Mouse (Mus musculus) adrenal gland, postnatal 4 days (tissue): Measurements from ENCODE around the gene Uxs1. TPM values are rescaled to one million over a fixed set of nuclear protein-coding genes. Genes with fewer than 3 reads are reported as not detected.

Source experiments
- DNase-seq, 2 experiments: peaks; one replicate each; pipeline ENCODE4 v3.0.0; 2021 to 2022; ENCODE audit warnings: low spot score in 2 of 2, mixed read lengths in 2 of 2
- total RNA-seq, 2 experiments: library from RNA; stranded (reverse); gene quantifications; 2 replicates each; pipeline ENCODE4 v1.2.3; 2021

The Uxs1 gene
- total RNA-seq, 2 experiments from 2014 or later: 40.6 to 41.6 TPM

- DNase-seq: no peak
Observed at GRCm38 (mm10) chr1:43732100-43732499, 95.5 kb downstream of the Uxs1 start.

DNA sequence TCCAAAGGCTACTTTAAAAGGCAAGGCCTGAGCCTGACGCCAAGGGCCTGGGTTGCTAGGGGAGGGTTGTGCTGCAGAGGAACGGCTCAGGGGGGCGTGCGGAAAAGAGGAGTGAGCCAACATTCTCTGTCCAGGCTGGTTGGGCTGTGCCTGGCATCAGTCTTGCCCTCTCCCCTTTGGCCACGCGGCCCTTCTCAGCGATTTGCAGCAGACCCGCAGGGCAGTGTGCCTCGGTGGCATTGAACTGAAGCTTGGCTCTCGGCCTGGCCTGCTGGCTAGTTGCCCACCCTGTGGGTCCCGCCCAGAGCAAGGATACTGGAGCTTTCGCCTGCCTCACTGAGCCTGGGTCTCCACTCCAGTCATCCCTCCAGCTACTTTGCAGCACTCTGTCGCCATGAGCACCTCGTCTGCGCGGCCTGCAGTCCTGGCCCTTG, 97.1 kb downstream of the Uxs1 start, which contains the start of gene 1500015O10Rik:
TSS of gene 1500015O10Rik (plus strand) at position 112 of the 434 bp plus-strand sequence.
- DNase-seq: peak; percentile 42 to 46

GRCm38 (mm10) chr1:43722459-43722858, 105.1 kb downstream of the Uxs1 start:
- no peak for DNase-seq

- no peak for DNase-seq
Observed at GRCm38 (mm10) chr1:43718793-43719192, 108.8 kb downstream of the Uxs1 start.

DNA sequence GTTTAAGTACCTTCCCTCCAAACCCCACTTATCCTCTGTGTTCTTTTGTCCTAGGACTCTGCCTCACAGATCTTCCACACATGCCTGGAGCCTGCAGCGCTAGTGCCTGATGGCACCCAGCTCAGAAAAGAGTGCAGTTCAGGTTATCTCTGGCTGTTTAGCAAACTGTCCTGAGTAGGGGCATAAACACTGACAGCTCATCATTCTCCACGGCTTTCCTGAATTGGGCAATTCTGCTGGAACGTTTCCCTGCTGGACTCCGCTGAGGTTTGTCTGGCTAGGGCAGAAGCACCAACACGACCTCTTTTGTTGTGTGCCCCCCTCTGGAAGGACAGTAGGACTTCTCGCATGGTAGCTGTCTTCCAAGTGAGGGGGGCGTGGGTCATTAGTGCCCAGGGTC, 109.6 kb downstream of the Uxs1 start:
- no peak for DNase-seq

GRCm38 (mm10) chr1:43714841-43715240, 112.8 kb downstream of the Uxs1 start:
- no peak for DNase-seq

- DNase-seq: no peak
Observed at GRCm38 (mm10) chr1:43698577-43699000, 129.0 kb downstream of the Uxs1 start.

Other genes starting within 250 kb of the Uxs1 start
- 10 to 100 TPM; 56.9 to 57.7 TPM for gene 1500015O10Rik, start 97.2 kb downstream of the Uxs1 start, total RNA-seq
- 10 to 100 TPM; 59.8 to 62.6 TPM for gene Tpp2, start 105.8 kb upstream of the Uxs1 start, total RNA-seq
- 1 to 10 TPM in 1 of 2 experiments, under 1 TPM in 1; 0.81 to 3.6 TPM for gene Mettl21c, start 192.2 kb upstream of the Uxs1 start, total RNA-seq
- not detected for gene Gm8251, start 234.1 kb upstream of the Uxs1 start, total RNA-seq